Mouse (Mus musculus) heart, embryonic 14.5 days (tissue): Measurements from ENCODE around the gene Rftn1. TPM values are rescaled to one million over a fixed set of nuclear protein-coding genes. Genes with fewer than 3 reads are reported as not detected.

Experiments
- ATAC-seq: fragments of 200-750 bp; cut with Nextera tagmentation; 2 replicates; pipeline ENCODE4 v1.8.0; 2017; ENCODE audit warnings: low read depth, moderate TSS enrichment; ENCODE audit not compliant: insufficient number of reproducible peaks, insufficient read depth, low FRiP score
- H3K27ac ChIP-seq, 2 experiments: fragments of 200-500 bp in 1 of 2; fragments of 300-500 bp in 1 of 2; sonication (generic) in 1 of 2; replicated peaks in 1 of 2; 2 replicates each; pipeline ENCODE4 v1.5.1; 2012 to 2014; ENCODE audit warnings: low read depth in 2 of 2, low read length in 2 of 2, control low read depth in 1 of 2, mild to moderate bottlenecking in 1 of 2, mixed read lengths in 1 of 2; ENCODE audit not compliant: control insufficient read depth in 1 of 2, insufficient read depth in 1 of 2
- H3K27me3 ChIP-seq: fragments of 300-500 bp; sonication (generic); 2 replicates; pipeline ENCODE4 v1.6.1; 2014; ENCODE audit warnings: mild to moderate bottlenecking, low read length, control low read depth; ENCODE audit not compliant: control insufficient read depth, insufficient read depth
- H3K36me3 ChIP-seq: fragments of 300-500 bp; sonication (generic); 2 replicates; pipeline ENCODE4 v1.6.1; 2014; ENCODE audit warnings: mild to moderate bottlenecking, control low read depth, low read length, mixed read lengths; ENCODE audit not compliant: control insufficient read depth, insufficient read depth
- H3K4me1 ChIP-seq, 2 experiments: fragments of 200-500 bp in 1 of 2; fragments of 300-500 bp in 1 of 2; sonication (generic) in 1 of 2; 2 replicates each; pipeline ENCODE4 v1.6.1; 2012 to 2014; ENCODE audit warnings: low read length in 2 of 2, control low read depth in 1 of 2, mixed read lengths in 1 of 2; ENCODE audit not compliant: control insufficient read depth in 2 of 2, insufficient read depth in 2 of 2
- H3K4me2 ChIP-seq: fragments of 300-500 bp; sonication (generic); 2 replicates; pipeline ENCODE4 v1.6.1; 2014; ENCODE audit warnings: mild to moderate bottlenecking, low read length
- H3K4me3 ChIP-seq, 2 experiments: fragments of 200-500 bp in 1 of 2; fragments of 300-500 bp in 1 of 2; sonication (generic) in 1 of 2; 2 replicates each; pipeline ENCODE4 v1.5.1; 2012 to 2014; ENCODE audit warnings: low read length in 2 of 2, mild to moderate bottlenecking in 2 of 2, control low read depth in 1 of 2, low read depth in 1 of 2, moderate library complexity in 1 of 2; ENCODE audit not compliant: control insufficient read depth in 1 of 2, insufficient read depth in 1 of 2
- H3K9ac ChIP-seq: fragments of 300-500 bp; sonication (generic); 2 replicates; pipeline ENCODE4 v1.6.1; 2014; ENCODE audit warnings: mild to moderate bottlenecking, low read length
- H3K9me3 ChIP-seq: fragments of 300-500 bp; sonication (generic); 2 replicates; pipeline ENCODE4 v1.6.1; 2016; ENCODE audit warnings: low read length, control low read depth; ENCODE audit not compliant: control insufficient read depth
- WGBS: fragments of 180-500 bp; shearing (Covaris S2); extraction: QIAGEN DNeasy Blood & Tissue Kit; methylation state at CpG from one replicate; pipeline ENCODE4 v1.1.7; 2014; 5-methylcytosine and 5-hydroxymethylcytosine counted together
- polyA plus RNA-seq: library from polyadenylated mRNA; unstranded; fragments of >200 nt; fragmentation: Nextera tagmentation; extraction: Ambion mirVana; gene quantifications from 2 replicates; pipeline ENCODE4 v1.2.1, GENCODE M21; 2014

Rftn1 gene
- polyA plus RNA-seq, 1 experiment from 2014 or later: 26.2 TPM

DNA sequence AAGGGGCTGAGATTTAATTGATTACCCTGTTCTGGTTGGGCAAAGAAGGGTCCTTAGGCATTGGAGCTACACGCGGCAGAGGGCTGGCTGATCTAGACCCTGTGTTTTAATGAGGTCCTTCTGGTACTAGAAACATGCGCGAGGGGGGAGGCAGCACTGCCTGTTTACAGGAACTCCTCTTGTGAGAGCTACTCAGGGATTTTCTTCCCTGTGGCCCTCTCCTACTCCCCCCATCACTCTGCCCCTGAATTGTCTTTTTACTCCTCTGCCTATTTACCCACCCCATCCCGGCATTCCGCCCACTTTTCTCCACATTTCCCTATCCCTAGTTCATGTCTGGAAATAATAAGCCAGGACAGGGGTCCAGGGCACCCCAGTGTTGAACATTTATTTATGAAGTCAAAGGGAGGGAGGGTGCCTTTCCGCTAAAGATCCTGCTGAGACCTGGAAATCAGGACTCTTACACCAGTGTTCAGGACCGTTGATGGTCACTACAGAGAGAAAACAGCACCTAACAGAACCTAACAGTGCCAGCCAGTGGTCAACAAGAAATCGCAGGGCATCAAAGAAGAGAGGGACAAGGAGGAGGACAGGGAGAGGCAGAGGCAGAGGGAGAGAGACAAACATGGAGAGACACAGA lies 964 bp upstream of the Rftn1 start:
- Histone ChIP-seq H3K9me3 (no peaks in the 10 kb centered on the region), H3K27me3 (peaks cover 8% of the 10 kb centered on the region; the same call in 1 of the 2 replicates), H3K27ac (no peak overlapping the region), H3K4me2 (no peak overlapping the region), H3K9ac (no peak overlapping the region), H3K4me1 (peaks cover 0 to 8% of the 10 kb centered on the region in 2 experiments; a peak in 3 of 4 replicates), H3K4me3 (no peak overlapping the region), H3K36me3 (no peaks in the 10 kb centered on the region)
- no peak for ATAC-seq
- 65% methylated on average over 9 of the region's 9 CpGs for WGBS

DNA sequence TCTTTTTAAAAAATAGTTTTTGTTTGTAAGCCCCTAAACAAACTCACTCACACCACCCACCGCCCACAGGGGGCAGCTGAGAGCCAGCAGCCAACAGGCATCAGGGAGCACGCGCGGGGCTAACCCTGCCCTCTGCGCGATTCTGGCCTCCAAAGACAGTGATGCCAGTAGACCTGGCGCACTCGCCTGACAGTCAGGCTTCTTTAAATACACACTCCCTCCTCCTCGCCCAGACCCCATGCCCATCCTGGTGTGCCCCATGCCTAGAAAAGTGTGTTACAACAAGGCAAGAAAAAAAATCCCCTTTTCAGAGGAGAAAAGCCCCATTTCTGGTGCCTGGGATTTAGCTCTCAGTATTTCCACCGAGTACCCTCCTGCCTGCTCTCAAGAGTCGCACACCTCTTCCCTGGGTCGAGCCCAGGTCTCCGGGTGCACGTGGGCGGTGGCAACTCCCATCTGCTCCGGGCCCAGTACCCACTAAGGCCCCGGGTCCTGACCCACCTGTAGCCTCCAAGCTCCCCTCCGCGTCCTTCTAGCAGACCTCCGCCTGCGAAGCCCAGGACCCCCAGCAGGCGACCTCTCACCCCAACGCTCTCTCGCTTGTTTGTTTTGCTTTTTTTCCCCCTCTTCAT lies 977 bp downstream of the Rftn1 start:
- Histone ChIP-seq H3K36me3 (no peaks in the 10 kb centered on the region), H3K9me3 (no peaks in the 10 kb centered on the region), H3K4me1 (peaks cover 0 to 8% of the 10 kb centered on the region in 2 experiments; a peak in 3 of 4 replicates), H3K4me3 (peak overlapping the region; percentile 80 to 92), H3K4me2 (peak overlapping the region; percentile 92), H3K27me3 (peaks cover 8% of the 10 kb centered on the region; the same call in 1 of the 2 replicates), H3K9ac (peak overlapping the region; percentile 83), H3K27ac (peak overlapping the region; percentile 6 to 74)
- peak; percentile 73 for ATAC-seq
- WGBS: under 1% methylated on average over 24 of the region's 24 CpGs

DNA sequence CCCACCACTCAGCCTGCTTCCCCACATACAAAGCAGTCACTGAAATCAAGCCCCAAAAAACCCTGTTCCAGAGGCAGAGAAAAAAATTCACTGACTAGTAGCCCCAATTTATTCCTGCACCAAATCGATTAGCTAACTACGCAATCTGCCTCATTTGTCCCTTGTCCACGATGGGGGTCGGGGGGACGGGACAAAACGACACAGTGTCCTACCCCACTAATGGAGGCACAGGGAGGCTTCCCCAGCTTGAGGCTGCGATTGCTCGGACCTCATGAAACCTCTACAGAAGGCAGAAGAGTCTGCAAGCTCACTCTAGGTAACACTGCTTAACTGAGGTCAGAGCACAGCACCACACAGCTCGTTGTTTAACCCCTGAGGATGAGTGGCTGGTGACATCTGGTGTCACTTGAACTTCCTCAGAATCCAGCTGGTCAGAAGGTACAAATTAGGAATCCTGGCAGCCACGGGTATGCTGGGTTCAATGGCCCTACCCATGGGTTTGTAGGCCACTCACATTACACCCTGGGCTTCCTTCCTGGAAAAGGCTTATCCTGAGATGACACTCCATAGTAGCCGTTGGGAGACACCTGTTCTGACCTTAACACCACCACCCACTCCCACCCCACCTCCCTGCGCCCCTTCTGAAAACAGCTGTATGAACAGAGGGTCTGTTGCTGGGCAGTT lies 1.7 kb downstream of the Rftn1 start:
- ATAC-seq: no peak
- Histone ChIP-seq H3K9ac (peak overlapping the region; percentile 83), H3K4me2 (peak overlapping the region; percentile 92), H3K4me1 (peaks cover 0 to 11% of the 10 kb centered on the region in 2 experiments), H3K9me3 (no peaks in the 10 kb centered on the region), H3K27me3 (peaks cover 8% of the 10 kb centered on the region; the same call in 1 of the 2 replicates), H3K27ac (no peak overlapping the region), H3K4me3 (peak overlapping the region; percentile 9 to 80; a peak in 3 of 4 replicates), H3K36me3 (no peaks in the 10 kb centered on the region)
- 71% methylated on average over 12 of the region's 12 CpGs for WGBS

DNA sequence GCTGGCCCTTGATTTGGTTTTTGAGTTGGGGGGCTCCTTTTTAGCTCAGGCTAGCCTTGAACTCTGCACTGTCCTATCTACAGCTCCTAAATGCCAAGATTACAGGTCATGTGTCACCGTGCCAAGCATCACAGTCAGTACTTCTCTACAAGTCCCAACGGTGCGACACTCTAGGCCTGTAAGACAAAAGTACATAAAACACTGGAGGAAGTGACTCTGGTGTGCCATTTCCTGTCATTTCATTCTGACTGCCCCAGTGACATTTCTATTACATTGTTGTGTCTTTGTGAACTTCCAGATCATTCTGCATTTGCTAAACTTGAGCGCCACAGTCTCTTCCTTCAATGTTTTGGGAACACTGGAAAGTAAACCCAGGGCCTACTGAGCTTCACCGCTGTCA lies 4.9 kb downstream of the Rftn1 start:
- Histone ChIP-seq H3K4me1 (peaks cover 5 to 11% of the 10 kb centered on the region in 2 experiments), H3K9ac (no peak overlapping the region), H3K9me3 (no peaks in the 10 kb centered on the region), H3K4me3 (no peak overlapping the region), H3K4me2 (no peak overlapping the region), H3K27ac (no peak overlapping the region), H3K27me3 (no peaks in the 10 kb centered on the region), H3K36me3 (no peaks in the 10 kb centered on the region)
- WGBS: 76% methylated on average over 5 of the region's 5 CpGs
- ATAC-seq: no peak

DNA sequence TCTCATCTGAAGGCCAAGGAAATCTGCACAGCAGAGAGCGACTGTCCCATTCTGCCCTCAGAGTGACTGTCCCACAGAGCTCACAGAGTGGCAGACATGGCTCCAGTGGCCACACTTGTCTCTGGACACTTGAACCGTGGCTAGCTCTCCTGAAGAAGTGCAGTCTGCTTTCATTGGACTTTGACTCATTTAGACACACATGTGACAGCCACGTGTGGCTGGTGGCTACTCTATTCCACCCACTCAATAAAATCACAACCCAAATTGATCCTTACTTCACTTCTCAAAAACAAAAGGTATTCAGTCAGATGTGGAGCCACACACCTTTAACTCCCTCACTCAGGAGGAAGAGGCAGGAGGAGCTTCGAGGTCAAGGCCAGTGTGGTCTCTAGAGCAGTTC lies 5.4 kb downstream of the Rftn1 start:
- 87% methylated on average over 4 of the region's 4 CpGs for WGBS
- no peak overlapping the region for H3K9ac ChIP-seq
- ATAC-seq: no peak
- H3K27ac ChIP-seq: no peak overlapping the region
- H3K4me1 ChIP-seq: peaks cover 5 to 11% of the 10 kb centered on the region in 2 experiments
- no peaks in the 10 kb centered on the region for H3K36me3 ChIP-seq
- no peaks in the 10 kb centered on the region for H3K9me3 ChIP-seq
- no peak overlapping the region for H3K4me2 ChIP-seq
- no peaks in the 10 kb centered on the region for H3K27me3 ChIP-seq
- H3K4me3 ChIP-seq: no peak overlapping the region

DNA sequence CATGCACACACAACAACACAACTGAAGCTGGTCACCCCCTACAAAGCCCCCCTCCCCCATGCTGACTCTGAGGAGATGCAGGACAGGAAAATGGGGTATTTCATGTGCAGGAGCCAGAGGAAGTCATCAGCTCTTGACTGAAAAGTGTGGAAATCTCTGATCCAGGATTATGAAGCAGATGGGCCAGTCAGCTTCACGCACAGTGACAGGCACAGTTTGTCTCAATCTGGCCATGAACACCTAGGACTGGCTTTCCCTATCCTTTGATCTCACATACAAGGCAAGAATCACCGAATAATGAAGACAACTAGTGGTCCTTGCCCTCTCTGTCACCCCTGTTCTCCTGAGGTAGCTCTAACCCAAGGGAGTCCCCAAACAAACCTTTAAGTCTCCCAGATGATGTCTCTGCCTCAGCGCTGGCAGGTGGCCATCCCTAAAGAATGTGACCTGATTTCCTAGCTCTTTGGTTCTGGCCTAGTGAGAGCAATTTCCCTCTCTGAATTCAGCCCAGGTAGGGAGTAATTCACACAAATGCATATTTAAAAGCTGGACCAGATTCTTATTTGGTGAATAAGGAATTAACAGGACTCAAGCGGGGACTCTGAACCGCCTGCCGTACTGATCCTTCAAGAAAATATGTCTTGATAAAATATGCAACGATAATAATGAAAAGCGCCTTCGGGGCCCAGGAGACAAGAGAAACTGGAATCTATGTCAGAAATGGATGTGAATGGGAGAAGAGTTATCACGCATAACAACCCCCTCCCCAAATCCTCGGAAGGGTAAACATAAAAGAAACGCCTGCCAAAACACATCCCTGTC lies 6.0 kb downstream of the Rftn1 start:
- Histone ChIP-seq H3K27me3 (no peaks in the 10 kb centered on the region), H3K9ac (no peak overlapping the region), H3K9me3 (no peaks in the 10 kb centered on the region), H3K4me2 (no peak overlapping the region), H3K36me3 (no peaks in the 10 kb centered on the region), H3K4me1 (peaks cover 5 to 11% of the 10 kb centered on the region in 2 experiments), H3K4me3 (no peak overlapping the region), H3K27ac (no peak overlapping the region)
- ATAC-seq: no peak
- WGBS: 84% methylated on average over 12 of the region's 12 CpGs

DNA sequence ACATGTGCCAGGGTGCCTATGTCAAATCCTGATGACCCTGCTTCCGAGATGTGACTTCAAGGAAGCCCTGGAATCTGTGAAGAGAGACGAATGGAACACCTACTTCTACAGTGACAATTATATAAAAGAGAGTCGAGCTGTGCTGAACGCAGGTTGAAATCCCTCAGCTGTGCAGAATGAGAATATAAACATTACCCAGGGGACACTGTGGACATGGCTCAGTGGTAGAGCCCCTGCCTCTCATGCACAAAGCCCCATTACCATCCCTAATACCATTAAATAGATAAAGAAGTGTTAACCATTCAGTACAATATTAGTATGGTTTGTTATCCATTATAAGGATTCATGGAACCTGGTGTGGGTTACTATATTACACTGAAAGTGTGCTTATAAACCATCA lies 7.2 kb downstream of the Rftn1 start:
- H3K27me3 ChIP-seq: no peaks in the 10 kb centered on the region
- H3K27ac ChIP-seq: no peak overlapping the region
- no peak overlapping the region for H3K4me3 ChIP-seq
- WGBS: 86% methylated on average over 4 of the region's 4 CpGs
- H3K4me2 ChIP-seq: no peak overlapping the region
- no peaks in the 10 kb centered on the region for H3K36me3 ChIP-seq
- H3K9ac ChIP-seq: no peak overlapping the region
- no peak for ATAC-seq
- H3K9me3 ChIP-seq: no peaks in the 10 kb centered on the region
- peaks cover 3 to 5% of the 10 kb centered on the region in 2 experiments; a peak in 3 of 4 replicates for H3K4me1 ChIP-seq
